Mouse (Mus musculus) MEL (cell line): ENCODE measurements around the gene Tcp11x2. TPM values are rescaled to one million over a fixed set of nuclear protein-coding genes. Genes with fewer than 3 reads are reported as not detected.

Experiments
- DNase-seq: peaks from one replicate; pipeline ENCODE4 v3.0.0; 2011; ENCODE audit warnings: low read depth, low spot score
- H3K27ac ChIP-seq: 2 replicates; pipeline ENCODE4 v1.5.1; 2012; ENCODE audit warnings: low read depth, mild to moderate bottlenecking, control low read depth, low read length, moderate library complexity; ENCODE audit not compliant: control insufficient read depth
- H3K27me3 ChIP-seq, 2 experiments: fragments of 150-350 bp in 1 of 2; sonication (generic) in 1 of 2; 2 replicates each; pipeline ENCODE4 v1.6.1; 2012; ENCODE audit warnings: low read length in 2 of 2, mild to moderate bottlenecking in 2 of 2, improper control_type of control experiment in 1 of 2, moderate library complexity in 1 of 2; ENCODE audit not compliant: insufficient read depth in 2 of 2, control insufficient read depth in 1 of 2
- H3K36me3 ChIP-seq, 2 experiments: 2 replicates each; pipeline ENCODE4 v1.6.1; 2012 to 2014; ENCODE audit warnings: low read length in 2 of 2, improper control_type of control experiment in 1 of 2, inconsistent platforms in 1 of 2, mild to moderate bottlenecking in 1 of 2; ENCODE audit not compliant: insufficient read depth in 2 of 2, control insufficient read depth in 1 of 2
- H3K4me1 ChIP-seq, 2 experiments: fragments of 150-350 bp in 1 of 2; sonication (generic) in 1 of 2; 2 replicates each; pipeline ENCODE4 v1.6.1; 2012; ENCODE audit warnings: low read length in 2 of 2, improper control_type of control experiment in 1 of 2, mild to moderate bottlenecking in 1 of 2; ENCODE audit not compliant: insufficient read depth in 2 of 2, control insufficient read depth in 1 of 2
- H3K4me3 ChIP-seq, 2 experiments: fragments of 150-350 bp in 1 of 2; sonication (generic) in 1 of 2; 2 replicates each; pipeline ENCODE4 v1.5.1; 2012; ENCODE audit warnings: low read depth in 2 of 2, low read length in 2 of 2, mild to moderate bottlenecking in 2 of 2, moderate library complexity in 2 of 2, control low read depth in 1 of 2, improper control_type of control experiment in 1 of 2; ENCODE audit not compliant: control insufficient read depth in 1 of 2, insufficient read depth in 1 of 2
- H3K79me2 ChIP-seq: 2 replicates; pipeline ENCODE4 v1.6.1; 2012; ENCODE audit warnings: mild to moderate bottlenecking, low read length, moderate library complexity; ENCODE audit not compliant: control insufficient read depth, poor library complexity, insufficient read depth
- H3K9ac ChIP-seq: 2 replicates; pipeline ENCODE4 v1.6.1; 2012; ENCODE audit warnings: low read depth, mild to moderate bottlenecking, control low read depth, low read length, moderate library complexity; ENCODE audit not compliant: control insufficient read depth, poor library complexity, severe bottlenecking
- H3K9me3 ChIP-seq: fragments of 150-350 bp; sonication (generic); replicated peaks from 2 replicates; pipeline ENCODE4 v1.6.1; 2012; ENCODE audit warnings: mild to moderate bottlenecking, low read length, improper control_type of control experiment, moderate library complexity; ENCODE audit not compliant: insufficient read depth
- CHD2 ChIP-seq: IDR thresholded peaks from 2 replicates; pipeline ENCODE4 v1.6.1; 2011; ENCODE audit warnings: low read length, improper control_type of control experiment
- E2F4 ChIP-seq: IDR thresholded peaks from 2 replicates; pipeline ENCODE4 v1.6.1; 2011; ENCODE audit warnings: low read depth, low read length, improper control_type of control experiment, borderline replicate concordance
- ETS1 ChIP-seq: IDR thresholded peaks from 2 replicates; pipeline ENCODE4 v1.6.1; 2012; ENCODE audit warnings: low read depth, mild to moderate bottlenecking, inconsistent platforms, low read length, improper control_type of control experiment, moderate library complexity
- GATA1 ChIP-seq: IDR thresholded peaks from 2 replicates; pipeline ENCODE4 v1.6.1; 2011; ENCODE audit warnings: low read depth, low read length, improper control_type of control experiment
- MAFK ChIP-seq: IDR thresholded peaks from 2 replicates; pipeline ENCODE4 v1.6.1; 2011; ENCODE audit warnings: low read depth, mild to moderate bottlenecking, low read length, improper control_type of control experiment, borderline replicate concordance
- MAX ChIP-seq: IDR thresholded peaks from 2 replicates; pipeline ENCODE4 v1.6.1; 2011; ENCODE audit warnings: low read length, improper control_type of control experiment
- MAZ ChIP-seq: IDR thresholded peaks from 2 replicates; pipeline ENCODE4 v1.6.1; 2012; ENCODE audit warnings: low read depth, mild to moderate bottlenecking, inconsistent platforms, low read length, improper control_type of control experiment
- MEF2A ChIP-seq: IDR thresholded peaks from 2 replicates; pipeline ENCODE4 v1.6.1; 2014; ENCODE audit warnings: low read depth, mild to moderate bottlenecking, inconsistent platforms, low read length, improper control_type of control experiment; ENCODE audit not compliant: poor library complexity, insufficient replicate concordance, severe bottlenecking; ENCODE audit errors: extremely low read depth
- NELFE ChIP-seq: IDR thresholded peaks from 2 replicates; pipeline ENCODE4 v1.6.1; 2011; ENCODE audit warnings: low read depth, low read length, improper control_type of control experiment
- TCF12 ChIP-seq: IDR thresholded peaks from 2 replicates; pipeline ENCODE4 v1.6.1; 2014; ENCODE audit warnings: low read depth, mild to moderate bottlenecking, inconsistent platforms, low read length, improper control_type of control experiment, moderate library complexity
- ZC3H11A ChIP-seq: IDR thresholded peaks from 2 replicates; pipeline ENCODE4 v1.6.1; 2012; ENCODE audit warnings: low read depth, mild to moderate bottlenecking, inconsistent platforms, low read length, improper control_type of control experiment
- ZKSCAN1 ChIP-seq: IDR thresholded peaks from 2 replicates; pipeline ENCODE4 v1.6.1; 2012; ENCODE audit warnings: low read depth, mild to moderate bottlenecking, inconsistent platforms, low read length, improper control_type of control experiment, moderate library complexity
- polyA plus RNA-seq, 2 experiments: library from polyadenylated mRNA; stranded (reverse) in 1 of 2; unstranded in 1 of 2; fragments of >175 nt in 1 of 2; fragments of >200 nt in 1 of 2; gene quantifications; 2 replicates each; pipeline versions ENCODE4 v1.2.1 to v1.2.4; 2012; ENCODE audit warnings: low replicate concordance in 2 of 2, low read depth in 1 of 2; ENCODE audit not compliant: insufficient read length in 2 of 2, insufficient read depth in 1 of 2, missing spikeins in 1 of 2
- total RNA-seq: library from RNA; depleted of rRNA; stranded (reverse); fragments of 300-350 nt; gene quantifications from 2 replicates; pipeline ENCODE4 v1.2.3, GENCODE M21; 2012

Tcp11x2 gene
- total and polyA plus RNA-seq, 3 experiments = 0.04 TPM; not detected in 2

- no peaks in the 10 kb centered on the region for H3K36me3 ChIP-seq
- no peaks in the 10 kb centered on the region for H3K79me2 ChIP-seq
- no peak for TF ChIP-seq ZKSCAN1
- TF ChIP-seq MAFK = peak; percentile 70; the same call in 1 of the 2 replicates
- no peaks in the 10 kb centered on the region for H3K4me1 ChIP-seq
- no peak overlapping the region for H3K4me3 ChIP-seq
- DNase-seq = no peak
- no peak overlapping the region for H3K27ac ChIP-seq
- no peak overlapping the region for H3K9ac ChIP-seq
- H3K9me3 ChIP-seq = no peaks in the 10 kb centered on the region
- no peaks in the 10 kb centered on the region for H3K27me3 ChIP-seq
These were observed 9.5 kb upstream of the Tcp11x2 start for GRCm38 (mm10) chrX:135703111-135703510.

GRCm38 (mm10) chrX:135687802-135688201, 5.8 kb downstream of the Tcp11x2 start:
- H3K36me3 ChIP-seq = no peaks in the 10 kb centered on the region
- no peak for DNase-seq

GRCm38 (mm10) chrX:135681858-135682257, 11.7 kb downstream of the Tcp11x2 start:
- H3K27me3 ChIP-seq = no peaks in the 10 kb centered on the region
- H3K36me3 ChIP-seq = no peaks in the 10 kb centered on the region
- H3K4me1 ChIP-seq = no peaks in the 10 kb centered on the region
- TF ChIP-seq NELFE = no peak
- TF ChIP-seq ZC3H11A = no peak
- TF ChIP-seq MEF2A = no peak
- TF ChIP-seq E2F4 = no peak
- TF ChIP-seq MAX = no peak
- TF ChIP-seq CHD2 = no peak
- TF ChIP-seq GATA1 = no peak
- H3K9ac ChIP-seq = no peak overlapping the region
- no peaks in the 10 kb centered on the region for H3K79me2 ChIP-seq
- no peak for DNase-seq
- H3K9me3 ChIP-seq = no peaks in the 10 kb centered on the region
- no peak overlapping the region for H3K4me3 ChIP-seq
- H3K27ac ChIP-seq = no peak overlapping the region

More at GRCm38 (mm10) chrX:135687802-135688201, 5.8 kb downstream of the Tcp11x2 start:
- Histone ChIP-seq H3K27ac (no peak overlapping the region), H3K9me3 (no peaks in the 10 kb centered on the region), H3K27me3 (no peaks in the 10 kb centered on the region), H3K9ac (no peak overlapping the region), H3K4me1 (no peaks in the 10 kb centered on the region), H3K79me2 (no peaks in the 10 kb centered on the region), H3K4me3 (no peak overlapping the region)
- TF ChIP-seq ETS1 (no peak), TCF12 (no peak), E2F4 (no peak), MAZ (no peak)
